Mouse (Mus musculus) MEL (cell line): ENCODE measurements around the gene Steap4.

ENCODE experiments used
- CHD2 ChIP-seq: IDR thresholded peaks from 2 replicates; pipeline ENCODE4 v1.6.1; 2011; ENCODE audit warnings: low read length, improper control_type of control experiment
- CTCF ChIP-seq, 3 experiments: IDR thresholded peaks in 2 of 3; conservative IDR thresholded peaks in 1 of 3; 2 replicates each; pipeline ENCODE4 v1.5.1; 2011 to 2012; ENCODE audit warnings: low read length in 3 of 3, low read depth in 2 of 3, mild to moderate bottlenecking in 2 of 3, improper control_type of control experiment in 1 of 3, inconsistent platforms in 1 of 3, mixed read lengths in 1 of 3, moderate library complexity in 1 of 3; ENCODE audit not compliant: control insufficient read depth in 1 of 3, insufficient read depth in 1 of 3, poor library complexity in 1 of 3, severe bottlenecking in 1 of 3
- EP300 ChIP-seq, 2 experiments: IDR thresholded peaks; 2 replicates each; pipeline ENCODE4 v1.6.1; 2011; ENCODE audit warnings: improper control_type of control experiment in 2 of 2, low read length in 2 of 2, low read depth in 1 of 2, mild to moderate bottlenecking in 1 of 2
- MAX ChIP-seq: IDR thresholded peaks from 2 replicates; pipeline ENCODE4 v1.6.1; 2011; ENCODE audit warnings: low read length, improper control_type of control experiment
- POLR2A ChIP-seq, 2 experiments: IDR thresholded peaks; 2 replicates each; pipeline ENCODE4 v1.6.1; 2011 to 2012; ENCODE audit warnings: low read length in 2 of 2, mild to moderate bottlenecking in 2 of 2, control low read depth in 1 of 2, improper control_type of control experiment in 1 of 2, low read depth in 1 of 2, moderate library complexity in 1 of 2; ENCODE audit not compliant: control insufficient read depth in 1 of 2, insufficient read depth in 1 of 2, poor library complexity in 1 of 2
- POLR2AphosphoS5 ChIP-seq: IDR thresholded peaks from 2 replicates; pipeline ENCODE4 v1.6.1; 2012; ENCODE audit warnings: low read depth, borderline replicate concordance, mild to moderate bottlenecking, inconsistent platforms, low read length, moderate library complexity, mixed read lengths
- SIN3A ChIP-seq: IDR thresholded peaks from 2 replicates; pipeline ENCODE4 v1.6.1; 2012; ENCODE audit warnings: low read length, improper control_type of control experiment, inconsistent platforms
- ZC3H11A ChIP-seq: IDR thresholded peaks from 2 replicates; pipeline ENCODE4 v1.6.1; 2012; ENCODE audit warnings: low read depth, mild to moderate bottlenecking, inconsistent platforms, low read length, improper control_type of control experiment
- ZNF384 ChIP-seq: IDR thresholded peaks from 2 replicates; pipeline ENCODE4 v1.6.1; 2012; ENCODE audit warnings: low read depth, mild to moderate bottlenecking, inconsistent platforms, low read length, improper control_type of control experiment

DNA sequence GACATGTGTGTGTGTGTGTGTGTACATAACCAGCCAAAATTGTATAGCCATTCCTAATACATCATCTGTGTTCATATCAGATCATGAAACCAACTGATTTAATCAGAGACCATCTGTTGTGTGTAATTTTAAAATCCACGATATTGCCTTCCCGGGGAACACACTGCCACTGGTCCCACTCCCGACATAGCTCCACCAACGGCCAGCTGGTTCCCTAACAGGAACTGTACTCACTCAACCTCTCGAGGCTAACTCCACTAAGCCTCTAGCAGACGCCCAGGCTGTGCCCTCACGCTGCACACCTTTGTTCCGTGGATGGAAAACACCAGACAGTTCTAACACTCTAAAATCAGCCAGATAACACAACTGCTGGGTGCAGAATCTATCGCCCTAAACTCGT is 40.2 kb downstream of the Steap4 start:
- TF ChIP-seq CTCF (IDR thresholded peaks at IDR 0.05 in 2 of 3, conservative IDR thresholded peaks at IDR 0.05 in 1 of 3; ENCODE audit: control insufficient read depth in 1 of 3, insufficient read depth in 1 of 3, low read depth in 2 of 3, low read length in 3 of 3, poor library complexity in 1 of 3, severe bottlenecking in 1 of 3): no peak
- TF ChIP-seq CHD2: no peak
- TF ChIP-seq EP300 (IDR thresholded peaks at IDR 0.05; ENCODE audit: low read depth in 1 of 2, low read length in 2 of 2): no peak
- TF ChIP-seq POLR2AphosphoS5: no peak
- no peak for TF ChIP-seq SIN3A
- TF ChIP-seq ZC3H11A: no peak
- TF ChIP-seq MAX: no peak
- TF ChIP-seq POLR2A (IDR thresholded peaks at IDR 0.05; ENCODE audit: control insufficient read depth in 1 of 2, insufficient read depth in 1 of 2, low read depth in 1 of 2, low read length in 2 of 2, poor library complexity in 1 of 2): no peak
- no peak for TF ChIP-seq ZNF384
